Mouse (Mus musculus): Measurements from ENCODE around the gene Fes.

Fes gene

GRCm38 (mm10) chr7:80374733-80375132 lies 13.0 kb downstream of the Fes start:
- DNase-seq (ENCODE audit: low spot score in 2 of 2) = no peak

GRCm38 (mm10) chr7:80374280-80374679 lies 13.5 kb downstream of the Fes start:
- no peak for DNase-seq (ENCODE audit: low spot score in 2 of 2)

DNA sequence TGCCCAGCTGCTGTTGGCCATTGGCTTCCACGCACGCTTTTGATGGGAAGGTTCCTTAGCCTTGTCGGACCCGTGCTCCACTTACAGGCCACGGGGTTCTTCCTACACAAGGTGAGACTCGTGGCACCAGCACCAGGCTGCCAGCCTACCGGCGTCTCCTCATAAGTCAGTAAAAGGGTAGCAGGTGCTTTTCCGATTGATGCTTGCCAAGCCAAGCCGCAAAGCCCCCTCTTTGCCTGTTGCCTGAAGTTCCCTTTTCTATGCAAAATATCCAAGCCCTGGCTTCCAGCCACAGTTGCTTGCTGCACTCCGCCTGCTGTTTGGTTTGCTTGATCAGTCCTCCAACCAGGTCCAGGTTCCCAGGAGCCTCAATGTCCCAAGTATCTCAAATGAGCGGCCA lies 13.9 kb downstream of the Fes start:
- DNase-seq (ENCODE audit: low spot score in 2 of 2) = no peak

DNA sequence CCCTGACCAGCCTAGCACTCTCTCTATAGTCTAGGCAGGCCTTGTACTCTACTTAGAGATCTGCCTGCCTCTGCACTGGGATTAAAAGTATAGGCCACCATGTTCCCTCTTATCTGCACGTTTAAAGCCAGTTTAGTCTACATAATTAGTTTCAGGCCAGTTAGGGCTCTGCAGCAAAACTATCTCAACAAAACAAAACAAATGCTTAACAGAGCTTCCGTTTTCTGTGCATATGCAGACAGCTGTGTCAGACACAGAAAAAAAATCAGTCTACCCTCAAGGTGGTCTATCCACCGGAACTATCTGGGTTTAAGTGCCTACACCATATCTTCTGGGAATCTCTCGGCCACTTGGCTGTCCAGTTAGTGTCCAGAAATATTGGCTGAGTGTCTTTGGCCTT lies 14.4 kb downstream of the Fes start:
- no peak for DNase-seq (ENCODE audit: low spot score in 2 of 2)

- DNase-seq (ENCODE audit: low spot score in 2 of 2) = no peak
These were observed 15.1 kb downstream of the Fes start for GRCm38 (mm10) chr7:80372667-80373066.

DNA sequence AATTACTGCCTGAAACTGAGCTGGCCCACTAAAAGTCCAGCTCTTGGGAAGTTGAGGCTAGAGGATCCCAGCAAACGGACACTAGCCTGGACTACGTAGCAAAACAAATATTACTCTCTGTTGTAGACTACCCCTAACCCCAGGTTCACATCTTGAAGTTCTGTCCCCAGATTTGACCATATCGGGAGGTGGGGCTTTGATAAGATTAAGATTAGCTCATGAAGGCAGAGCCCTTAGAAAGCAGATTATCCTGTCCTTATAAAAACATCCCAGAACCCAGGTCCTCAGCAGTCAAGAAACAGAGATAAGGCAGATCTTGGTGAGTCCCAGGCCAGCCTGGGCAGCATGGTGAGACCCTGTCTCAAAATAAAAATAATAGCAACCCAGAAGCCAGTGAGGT lies 15.6 kb downstream of the Fes start:
- DNase-seq (ENCODE audit: low spot score in 2 of 2) = no peak

DNA sequence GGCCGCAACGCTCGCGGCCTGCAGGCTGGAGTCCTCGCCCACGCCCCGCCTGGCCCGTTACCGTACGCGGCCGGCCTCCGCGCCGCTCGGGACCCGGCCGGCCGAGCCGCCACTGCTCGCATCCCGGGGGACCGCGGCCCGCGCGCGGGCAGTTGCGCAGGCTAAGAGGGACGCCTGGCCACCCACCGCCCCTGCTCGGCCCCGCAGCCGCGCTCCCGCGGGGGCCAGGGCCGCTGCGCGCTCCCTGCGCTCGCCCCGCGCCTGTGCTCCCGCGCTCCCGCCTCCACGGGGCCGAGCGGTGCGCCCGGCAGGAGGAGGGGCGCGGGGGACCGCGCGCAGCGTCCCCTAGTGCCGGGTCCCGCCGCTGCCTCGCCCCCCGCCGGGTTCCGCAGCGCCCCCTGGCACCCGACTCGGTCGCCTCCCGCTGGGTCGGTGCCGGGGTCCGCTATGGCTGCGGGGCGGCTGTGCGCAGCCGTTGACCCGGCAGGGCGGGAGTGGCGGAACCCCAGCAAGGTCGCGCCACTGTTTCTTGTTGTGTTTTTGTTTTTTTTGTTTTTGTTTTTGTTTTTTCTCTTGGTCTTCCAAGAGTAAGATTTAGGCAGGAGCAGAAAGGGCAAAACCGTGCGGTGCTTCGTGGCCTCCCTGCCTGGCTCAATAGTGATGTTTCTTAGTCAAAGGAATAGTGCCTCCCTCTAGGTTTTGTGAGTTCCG lies 16.6 kb downstream of the Fes start, which contains the start of gene Man2a2:
Gene Man2a2, minus strand, starts transcription at position 335 of the 711 bp plus-strand sequence.
- peak; percentile 47 to 51 for DNase-seq (ENCODE audit: low spot score in 2 of 2)

DNA sequence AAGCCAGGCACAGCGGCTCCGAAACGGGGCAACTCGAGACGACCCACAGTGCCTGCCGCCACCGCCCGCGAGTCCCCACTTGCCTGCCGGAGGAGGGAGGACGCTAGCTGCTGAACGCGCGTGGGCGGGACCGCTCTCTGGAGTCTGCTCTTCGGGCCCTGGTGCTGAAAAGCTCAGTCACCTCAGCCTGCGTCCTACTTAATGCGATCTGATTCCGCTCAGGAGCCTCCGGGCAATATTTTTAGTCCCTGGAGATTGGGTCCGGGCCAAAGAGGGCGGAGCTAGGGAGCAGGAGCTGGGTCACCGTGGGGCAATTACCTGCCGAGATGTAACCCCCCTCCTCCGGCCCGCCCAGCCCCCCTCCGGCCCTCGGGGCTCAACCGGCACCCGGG lies 17.1 kb downstream of the Fes start:
- DNase-seq (ENCODE audit: low spot score in 2 of 2) = peak; percentile 74 to 77

- DNase-seq (ENCODE audit: low spot score in 2 of 2) = no peak
These were observed 17.7 kb downstream of the Fes start for GRCm38 (mm10) chr7:80369967-80370431.

DNA sequence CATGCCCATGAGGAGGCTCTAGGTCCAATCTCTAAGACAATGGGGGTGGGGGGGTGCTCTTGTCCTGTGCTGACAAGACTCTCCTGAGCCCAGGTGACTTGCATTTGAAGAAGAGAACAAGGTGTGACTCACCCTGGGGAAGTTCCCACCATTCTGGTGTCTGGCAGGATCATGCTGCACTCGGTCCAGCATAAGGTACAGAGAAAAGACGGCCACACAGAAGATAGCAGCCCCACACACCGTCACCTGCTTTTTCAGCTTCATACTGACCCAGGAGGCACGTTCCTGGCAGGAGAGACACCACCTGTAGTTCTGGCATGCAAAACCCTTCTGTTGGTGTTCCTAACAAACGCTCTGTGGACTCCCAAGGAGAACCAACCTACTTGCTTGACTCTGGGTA lies 18.3 kb downstream of the Fes start:
- DNase-seq (ENCODE audit: low spot score in 2 of 2) = no peak

DNA sequence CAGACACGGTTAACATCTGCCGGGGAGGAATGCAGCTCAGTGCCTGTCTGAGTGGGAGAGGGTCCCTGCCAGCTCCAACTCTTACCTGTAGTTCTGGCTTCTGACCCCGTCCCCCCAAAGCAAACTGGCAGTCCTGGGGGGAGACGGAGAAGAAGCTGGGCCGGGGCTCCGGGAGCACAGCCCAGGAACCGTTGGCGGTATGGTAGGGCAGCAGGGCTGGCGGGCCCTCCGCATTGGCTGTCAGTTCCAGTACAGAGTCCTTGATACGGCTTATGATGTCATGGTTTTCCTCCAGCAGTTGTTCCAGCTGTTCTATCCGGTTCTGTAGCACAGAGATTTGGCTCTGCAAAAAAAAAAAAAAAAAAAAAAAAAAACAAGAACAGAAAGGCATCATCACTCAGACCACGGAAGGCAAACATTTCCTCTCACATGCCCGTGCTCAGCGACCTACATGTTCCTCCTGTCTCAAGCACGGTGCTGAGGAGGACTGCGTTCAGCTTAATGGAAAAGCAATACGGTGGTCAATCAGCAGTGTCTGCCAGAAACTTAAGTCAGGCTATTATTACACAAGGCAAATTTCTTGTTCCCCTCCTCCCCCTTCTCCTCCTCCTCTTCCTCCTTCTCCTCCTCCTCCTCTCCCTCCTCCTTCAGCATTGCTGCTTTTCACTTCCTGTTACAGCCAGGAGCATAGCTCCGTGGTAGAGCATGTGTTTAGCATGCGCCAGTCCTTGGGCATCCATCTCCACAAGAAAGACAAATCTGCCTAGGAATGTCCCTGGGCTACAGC lies 18.9 kb downstream of the Fes start:
- DNase-seq (ENCODE audit: low spot score in 2 of 2) = no peak

DNA sequence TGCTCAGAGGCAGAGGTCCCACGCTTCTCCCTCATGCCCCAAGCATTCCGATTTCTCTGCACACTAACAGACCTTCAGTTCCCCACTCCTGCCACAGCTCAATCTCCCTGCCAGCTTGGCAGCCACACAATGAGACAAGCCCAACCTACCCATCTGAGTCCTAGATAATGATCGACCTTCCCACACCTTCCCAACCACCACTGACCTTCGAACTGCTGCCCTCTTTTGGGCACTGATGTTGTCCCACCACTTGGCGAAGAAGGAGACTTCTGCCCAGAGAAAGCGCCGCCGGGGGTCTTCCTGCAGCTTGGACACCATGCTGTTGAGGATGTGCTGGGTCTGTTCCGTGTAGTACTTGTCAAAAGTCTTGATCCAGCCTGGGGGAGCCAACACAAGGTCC lies 19.7 kb downstream of the Fes start:
- DNase-seq (ENCODE audit: low spot score in 2 of 2) = no peak

DNA sequence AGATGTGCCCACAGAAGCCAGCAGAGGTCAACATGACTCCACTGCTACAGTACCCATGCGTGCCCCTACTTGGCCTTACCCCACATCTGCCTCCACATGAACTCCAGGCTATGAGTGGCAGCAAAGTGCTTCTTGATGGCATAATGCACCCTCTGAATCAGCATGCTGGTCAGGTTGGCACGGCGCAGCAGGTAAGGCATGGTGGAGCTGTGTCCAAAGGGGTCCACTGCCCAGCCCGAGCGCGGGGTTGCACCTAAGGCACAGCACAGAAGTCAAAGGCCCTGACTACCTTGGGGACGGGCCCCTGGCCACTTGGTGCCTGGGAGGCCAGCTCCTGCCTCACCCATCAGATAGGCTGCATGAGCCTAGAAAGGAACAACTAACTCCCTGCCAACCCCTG lies 20.5 kb downstream of the Fes start:
- no peak for DNase-seq (ENCODE audit: low spot score in 2 of 2)

- no peak for DNase-seq (ENCODE audit: low spot score in 2 of 2)
These were observed 22.0 kb downstream of the Fes start for GRCm38 (mm10) chr7:80365759-80366158.

DNA sequence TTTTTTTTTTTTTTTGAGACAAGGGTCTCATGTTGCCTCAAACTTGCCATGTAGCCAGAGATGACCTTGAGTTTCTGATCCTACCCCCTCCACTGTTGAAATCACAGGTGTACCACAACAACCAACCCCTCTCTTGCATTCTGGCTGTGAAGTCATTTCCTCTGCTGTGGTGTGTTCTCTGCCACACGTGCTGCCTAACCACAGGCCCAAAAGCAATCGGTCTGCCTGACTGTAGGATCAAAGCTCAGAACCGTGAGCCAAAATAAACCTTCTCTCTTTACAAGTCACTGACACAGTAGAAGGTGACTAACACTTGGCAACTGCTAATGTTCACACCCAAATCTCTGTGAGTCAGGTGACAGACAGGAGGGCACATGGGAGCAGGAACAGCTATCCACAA lies 27.3 kb downstream of the Fes start:
- DNase-seq (ENCODE audit: low spot score in 2 of 2) = no peak

GRCm38 (mm10) chr7:80358039-80358438 lies 29.7 kb downstream of the Fes start:
- DNase-seq (ENCODE audit: low spot score in 2 of 2) = no peak

GRCm38 (mm10) chr7:80357156-80357555 lies 30.6 kb downstream of the Fes start:
- no peak for DNase-seq (ENCODE audit: low spot score in 2 of 2)

DNA sequence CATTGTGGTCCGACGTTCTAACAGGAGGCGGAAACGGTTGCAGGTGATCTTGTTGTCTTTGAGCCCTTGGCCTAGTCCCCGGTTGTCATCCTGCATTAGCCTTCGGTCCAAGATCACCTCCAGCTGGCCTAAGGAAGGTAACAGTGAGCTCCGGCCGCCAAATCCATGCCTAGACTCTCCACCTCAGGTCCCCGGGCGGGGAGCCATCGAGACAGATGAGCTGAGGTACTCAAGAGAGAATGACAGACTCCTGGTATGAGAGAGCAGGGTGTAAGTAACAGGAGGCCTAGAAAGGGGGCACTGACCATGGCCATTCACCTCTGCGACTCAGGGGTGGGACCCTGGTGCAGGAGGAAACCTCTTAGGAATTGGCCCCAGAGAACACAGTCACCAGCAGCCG lies 31.4 kb downstream of the Fes start:
- no peak for DNase-seq (ENCODE audit: low spot score in 2 of 2)

GRCm38 (mm10) chr7:80352920-80353319 lies 34.8 kb downstream of the Fes start:
- DNase-seq (ENCODE audit: low spot score in 2 of 2) = no peak

DNA sequence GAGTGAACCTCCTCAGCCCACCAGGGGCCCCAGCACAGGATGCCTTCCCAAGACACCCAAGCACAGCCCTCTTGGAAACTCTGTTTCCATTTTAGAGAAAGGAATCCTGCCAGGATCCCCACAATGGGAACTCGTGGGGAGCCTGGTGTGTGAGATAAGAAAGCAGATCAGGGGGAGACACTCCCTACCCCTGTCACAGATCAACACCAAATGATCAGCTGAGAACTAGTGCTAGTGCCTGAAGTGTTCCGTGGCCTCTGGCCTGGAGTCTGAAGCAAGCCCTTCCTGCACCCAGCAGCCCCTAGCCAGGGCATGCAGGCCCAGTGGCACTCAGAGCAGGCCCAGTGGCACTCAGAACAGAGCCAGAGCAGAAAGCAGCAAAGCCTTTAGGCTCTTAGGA lies 36.9 kb downstream of the Fes start:
- no peak for DNase-seq (ENCODE audit: low spot score in 2 of 2)

- no peak for DNase-seq (ENCODE audit: low spot score in 2 of 2)
These were observed 39.8 kb downstream of the Fes start for GRCm38 (mm10) chr7:80347670-80348586.

GRCm38 (mm10) chr7:80346830-80347229 lies 40.9 kb downstream of the Fes start:
- no peak for DNase-seq (ENCODE audit: low spot score in 2 of 2)
